Mouse (Mus musculus) midbrain, postnatal 0 days (tissue): ENCODE results near the gene Slc22a17. TPM values are rescaled to one million over a fixed set of nuclear protein-coding genes. Genes with fewer than 3 reads are reported as not detected.
A peak's percentile ranks its signal among the peaks of the same experiment; 100 is the strongest.

Experiments
- ATAC-seq: fragments of 200-750 bp; cut with Nextera tagmentation; 2 replicates; pipeline ENCODE4 v1.8.0; 2017; ENCODE audit warnings: moderate number of reproducible peaks, mild to moderate bottlenecking, moderate TSS enrichment, moderate library complexity; ENCODE audit not compliant: low FRiP score
- DNase-seq: peaks from one replicate; pipeline ENCODE4 v3.0.0-alpha.2; 2015; ENCODE audit warnings: low spot score
- H3K27ac ChIP-seq: fragments of 300-500 bp; sonication (generic); 2 replicates; pipeline ENCODE4 v1.5.1; 2014; ENCODE audit warnings: low read depth, mild to moderate bottlenecking, low read length, mixed read lengths
- H3K27me3 ChIP-seq: fragments of 300-500 bp; sonication (generic); 2 replicates; pipeline ENCODE4 v1.6.1; 2014; ENCODE audit warnings: low read length, control low read depth, mixed read lengths; ENCODE audit not compliant: insufficient read depth
- H3K36me3 ChIP-seq: fragments of 300-500 bp; sonication (generic); 2 replicates; pipeline ENCODE4 v1.6.1; 2014; ENCODE audit warnings: low read length, control low read depth, mixed read lengths; ENCODE audit not compliant: insufficient read depth
- H3K4me1 ChIP-seq: fragments of 300-500 bp; sonication (generic); 2 replicates; pipeline ENCODE4 v1.6.1; 2014; ENCODE audit warnings: mild to moderate bottlenecking, control low read depth, antibody characterized with exemption, low read length, mixed read lengths; ENCODE audit not compliant: insufficient read depth
- H3K4me2 ChIP-seq: fragments of 300-500 bp; sonication (generic); 2 replicates; pipeline ENCODE4 v1.6.1; 2014; ENCODE audit warnings: low read depth, mild to moderate bottlenecking, low read length, mixed read lengths; ENCODE audit not compliant: poor library complexity, severe bottlenecking
- H3K4me3 ChIP-seq: fragments of 300-500 bp; sonication (generic); 2 replicates; pipeline ENCODE4 v1.5.1; 2014; ENCODE audit warnings: low read depth, mild to moderate bottlenecking, low read length, moderate library complexity
- H3K9ac ChIP-seq: fragments of 300-500 bp; sonication (generic); replicated peaks from 2 replicates; pipeline ENCODE4 v1.6.1; 2014; ENCODE audit warnings: mild to moderate bottlenecking, low read length, moderate library complexity, mixed read lengths; ENCODE audit not compliant: poor library complexity, severe bottlenecking
- H3K9me3 ChIP-seq: fragments of 300-500 bp; sonication (generic); 2 replicates; pipeline ENCODE4 v1.6.1; 2016; ENCODE audit warnings: low read length, control low read depth
- CTCF ChIP-seq: IDR thresholded peaks from 2 replicates; pipeline ENCODE4 v1.5.1; 2016; ENCODE audit warnings: antibody characterized with exemption, mild to moderate bottlenecking
- WGBS: fragments of 180-500 bp; shearing (Covaris S2); extraction: QIAGEN DNeasy Blood & Tissue Kit; methylation state at CpG from one replicate; pipeline ENCODE4 v1.1.7; 2014; 5-methylcytosine and 5-hydroxymethylcytosine counted together
- polyA plus RNA-seq: library from polyadenylated mRNA; unstranded; fragments of >200 nt; fragmentation: Nextera tagmentation; extraction: Ambion mirVana; gene quantifications from 2 replicates; pipeline ENCODE4 v1.2.1, GENCODE M21; 2015
- total RNA-seq: library from RNA; depleted of rRNA; stranded (reverse); fragments of >200 nt; gene quantifications from 2 replicates; pipeline ENCODE4 v1.2.3, GENCODE M21; 2014

Slc22a17 gene
- total and polyA plus RNA-seq, 2 experiments from 2014 or later: 345 to 558 TPM

DNA sequence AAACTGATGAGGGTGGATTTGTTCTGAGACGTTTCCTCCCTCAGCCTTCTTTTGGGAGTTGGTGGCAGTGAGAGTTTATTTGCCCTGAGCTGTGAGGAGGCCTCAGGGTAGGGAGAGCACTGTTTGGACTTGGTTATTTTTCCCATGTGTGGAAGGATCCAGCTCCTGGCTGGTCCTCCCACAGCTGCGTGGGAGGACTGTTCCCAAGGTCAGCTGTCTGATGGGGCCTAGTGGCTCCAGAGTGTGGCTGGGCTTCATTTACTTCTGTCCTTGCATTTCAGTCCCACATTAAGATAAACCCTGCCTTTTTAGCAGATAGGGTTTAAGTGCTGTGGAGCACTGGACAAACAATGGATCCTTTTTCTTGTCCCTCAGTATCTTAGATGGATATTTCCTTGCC lies 15.5 kb downstream of the Slc22a17 start:
- Histone ChIP-seq H3K4me2 (no peak overlapping the region), H3K9ac (no peak overlapping the region), H3K4me1 (no peaks in the 10 kb centered on the region), H3K27ac (no peak overlapping the region), H3K9me3 (no peaks in the 10 kb centered on the region), H3K27me3 (no peaks in the 10 kb centered on the region), H3K36me3 (peaks cover 15% of the 10 kb centered on the region), H3K4me3 (no peak overlapping the region)
- no peak for TF ChIP-seq CTCF
- 64% methylated on average over 2 of the region's 2 CpGs for WGBS
- ATAC-seq (no peak), DNase-seq (no peak)

DNA sequence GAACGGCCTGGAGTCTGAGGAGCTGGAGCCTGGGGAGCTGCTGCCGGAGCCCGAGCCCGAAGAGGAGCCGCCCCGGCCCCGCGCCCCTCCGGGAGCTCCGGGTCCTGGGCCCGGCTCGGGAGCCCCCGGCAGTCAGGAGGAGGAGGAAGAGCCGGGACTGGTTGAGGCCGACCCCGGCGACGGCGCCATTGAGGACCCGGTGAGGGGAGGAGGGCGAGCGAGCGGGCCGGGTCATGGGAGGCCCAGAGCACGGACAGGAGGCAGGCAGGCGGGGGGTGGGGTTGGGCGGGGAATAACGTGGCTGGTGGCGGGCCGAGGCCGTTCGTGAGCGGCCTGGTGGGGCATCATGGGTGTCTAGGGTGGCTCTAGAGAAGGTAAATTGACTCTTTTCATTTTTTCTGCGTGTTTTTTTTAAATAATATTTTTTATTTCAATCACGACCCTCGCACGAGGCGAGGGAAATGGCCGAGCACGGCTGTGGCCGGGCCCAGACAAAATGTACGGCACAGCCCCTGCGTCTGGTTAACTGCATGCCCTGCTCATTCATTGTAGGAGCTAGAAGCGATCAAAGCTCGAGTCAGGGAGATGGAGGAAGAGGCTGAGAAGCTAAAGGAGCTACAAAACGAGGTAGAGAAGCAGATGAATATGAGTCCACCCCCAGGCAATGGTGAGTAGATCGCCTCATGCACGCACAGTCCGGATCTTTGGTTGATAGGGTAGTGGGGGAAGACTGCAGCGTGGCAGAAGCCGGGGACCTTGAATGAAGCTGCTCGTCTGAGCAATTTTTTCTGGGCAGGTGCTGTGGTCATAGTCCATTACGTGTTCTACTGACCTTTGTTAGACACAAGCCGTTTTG lies 18.4 kb downstream of the Slc22a17 start:
- DNase-seq (peak; percentile 48), ATAC-seq (peak; percentile 52)
- Histone ChIP-seq H3K4me3 (peak overlapping the region; percentile 73), H3K27me3 (no peaks in the 10 kb centered on the region), H3K9ac (peak overlapping the region; percentile 98), H3K27ac (peak overlapping the region; percentile 97), H3K36me3 (peaks cover 15% of the 10 kb centered on the region), H3K4me2 (peak overlapping the region; percentile 52), H3K4me1 (no peaks in the 10 kb centered on the region), H3K9me3 (no peaks in the 10 kb centered on the region)
- under 1% methylated on average over 52 of the region's 54 CpGs for WGBS
- no peak for TF ChIP-seq CTCF

DNA sequence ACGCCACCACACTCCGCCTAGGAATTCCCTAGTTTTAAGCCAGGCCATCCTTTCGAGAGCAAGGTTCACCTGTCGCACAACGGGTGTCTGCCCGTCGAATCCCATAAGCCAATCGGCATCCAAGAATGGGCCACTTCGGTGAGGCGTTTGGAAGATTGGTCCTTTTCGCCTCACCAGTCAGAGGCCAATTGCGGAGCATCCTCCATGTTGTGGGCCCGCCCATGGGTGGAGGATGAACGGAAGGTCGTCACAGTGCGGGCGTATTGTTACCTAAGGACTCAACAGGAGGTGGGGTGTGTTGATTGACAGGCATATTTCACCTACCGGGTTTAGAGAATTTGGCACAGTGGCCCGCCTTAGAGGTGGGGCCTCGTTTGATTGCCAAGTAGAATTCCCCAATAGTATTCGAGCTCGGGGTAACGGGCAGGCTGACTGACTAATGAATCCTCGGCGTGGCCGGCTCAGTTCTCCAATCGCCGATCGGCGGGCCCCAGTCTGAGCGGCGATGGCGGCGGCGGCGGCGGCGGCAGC lies 19.2 kb downstream of the Slc22a17 start:
- WGBS: under 1% methylated on average over 36 of the region's 38 CpGs

DNA sequence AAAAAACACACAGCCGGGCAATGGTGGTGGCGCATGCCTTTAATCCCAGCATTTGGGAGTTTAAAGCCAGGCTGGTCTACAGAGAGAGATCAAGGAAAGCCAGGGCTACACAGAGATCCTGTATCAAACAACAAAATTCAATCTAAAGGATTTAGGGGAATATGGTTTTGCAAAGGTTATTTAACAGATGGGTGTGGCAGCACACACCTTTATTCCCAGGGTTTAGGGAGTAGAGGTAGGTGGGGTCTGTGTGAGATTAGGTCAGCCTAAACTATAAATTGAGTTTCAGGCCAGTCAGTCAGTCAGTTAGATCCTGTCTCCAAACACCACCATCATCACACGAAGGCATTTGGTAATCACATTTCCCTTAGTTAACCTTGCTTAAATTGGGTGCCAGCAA lies 20.7 kb downstream of the Slc22a17 start, which contains the start of gene Pabpn1:
Gene Pabpn1, plus strand, starts transcription at position 301 of the 400 bp plus-strand sequence.
- Histone ChIP-seq H3K4me2 (peak within 1 kb of the TSS; percentile 37), H3K9ac (no peak within 1 kb of the TSS), H3K36me3 (peaks cover 5% of the 10 kb centered on the region), H3K9me3 (no peaks in the 10 kb centered on the region), H3K4me1 (no peaks in the 10 kb centered on the region), H3K4me3 (peak within 1 kb of the TSS; percentile 73), H3K27ac (peak within 1 kb of the TSS; percentile 67), H3K27me3 (no peaks in the 10 kb centered on the region)
- DNase-seq: no peak
- no peak for TF ChIP-seq CTCF
- WGBS: 96% methylated on average over 3 of the region's 3 CpGs
- no peak for ATAC-seq

More for the DNA sequence above, 19.2 kb downstream of the Slc22a17 start:
- TF ChIP-seq CTCF: 0 out of 2 replicates have a peak, but pooled peaks have one; percentile 2
- Histone ChIP-seq H3K27me3 (no peaks in the 10 kb centered on the region), H3K27ac (peak overlapping the region; percentile 97), H3K9ac (peak overlapping the region; percentile 98), H3K4me3 (peak overlapping the region; percentile 73), H3K36me3 (peaks cover 15% of the 10 kb centered on the region), H3K9me3 (no peaks in the 10 kb centered on the region), H3K4me1 (no peaks in the 10 kb centered on the region), H3K4me2 (peak overlapping the region; percentile 52)
- DNase-seq (peak; percentile 100), ATAC-seq (peak; percentile 99)

DNA sequence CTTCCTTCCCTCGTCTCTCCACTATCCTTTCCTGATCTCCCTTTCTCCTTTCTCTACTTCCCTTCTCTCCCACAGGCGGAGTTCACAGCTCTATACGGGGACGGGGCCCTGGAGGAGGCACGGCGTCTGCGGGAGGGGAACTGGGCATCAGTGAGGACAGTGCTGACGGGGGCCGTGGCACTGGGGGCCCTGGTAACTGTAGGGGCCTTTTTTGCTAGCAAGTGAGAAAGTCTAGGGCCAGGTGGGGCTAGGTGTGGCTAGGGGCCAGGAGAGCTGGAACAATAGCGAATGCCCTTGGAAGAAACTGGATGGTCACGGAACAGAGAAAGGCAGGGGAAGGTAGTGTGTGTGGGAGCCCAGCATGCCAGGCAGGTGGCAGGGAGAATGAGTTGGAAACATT lies 27.6 kb downstream of the Slc22a17 start:
- WGBS: 95% methylated on average over 11 of the region's 11 CpGs
- no peak overlapping the region for H3K4me3 ChIP-seq
- no peak for DNase-seq
- peaks cover 8% of the 10 kb centered on the region; the same call in 1 of the 2 replicates for H3K4me1 ChIP-seq
- TF ChIP-seq CTCF: no peak
- no peak overlapping the region for H3K9ac ChIP-seq
- H3K27me3 ChIP-seq: no peaks in the 10 kb centered on the region
- H3K36me3 ChIP-seq: 0 out of 2 replicates have a peak, but pooled peaks cover 4% of the 10 kb centered on the region
- H3K9me3 ChIP-seq: no peaks in the 10 kb centered on the region
- no peak overlapping the region for H3K27ac ChIP-seq
- no peak overlapping the region for H3K4me2 ChIP-seq
- no peak for ATAC-seq
